Mouse (Mus musculus) forebrain, embryonic 12.5 days (tissue): ENCODE measurements around the gene Trub1. TPM values are rescaled to one million over a fixed set of nuclear protein-coding genes. Genes with fewer than 3 reads are reported as not detected.

ENCODE experiments used
- ATAC-seq: fragments of 200-750 bp; cut with Nextera tagmentation; 2 replicates; pipeline ENCODE4 v1.8.0; 2017; ENCODE audit warnings: moderate TSS enrichment; ENCODE audit not compliant: low FRiP score
- H3K27ac ChIP-seq: fragments of 300-500 bp; sonication (generic); 2 replicates; pipeline ENCODE4 v1.5.1; 2016; ENCODE audit warnings: mild to moderate bottlenecking
- H3K27me3 ChIP-seq: fragments of 300-500 bp; sonication (generic); 2 replicates; pipeline ENCODE4 v1.6.1; 2016; ENCODE audit warnings: mild to moderate bottlenecking
- H3K36me3 ChIP-seq: fragments of 300-500 bp; sonication (generic); replicated peaks from 2 replicates; pipeline ENCODE4 v1.6.1; 2016; ENCODE audit warnings: mild to moderate bottlenecking
- H3K4me1 ChIP-seq: fragments of 300-500 bp; sonication (generic); 2 replicates; pipeline ENCODE4 v1.6.1; 2016
- H3K4me2 ChIP-seq: fragments of 300-500 bp; sonication (generic); 2 replicates; pipeline ENCODE4 v1.6.1; 2016; ENCODE audit warnings: mild to moderate bottlenecking, moderate library complexity
- H3K4me3 ChIP-seq: fragments of 300-500 bp; sonication (generic); replicated peaks from 2 replicates; pipeline ENCODE4 v1.5.1; 2016; ENCODE audit warnings: mild to moderate bottlenecking
- H3K9ac ChIP-seq: fragments of 300-500 bp; sonication (generic); 2 replicates; pipeline ENCODE4 v1.6.1; 2016; ENCODE audit warnings: mild to moderate bottlenecking
- H3K9me3 ChIP-seq: fragments of 300-500 bp; sonication (generic); 2 replicates; pipeline ENCODE4 v1.6.1; 2016
- WGBS: fragments of 180-500 bp; shearing (Covaris S2); methylation state at CpG from one replicate; pipeline ENCODE4 v1.1.7; 2016; 5-methylcytosine and 5-hydroxymethylcytosine counted together
- polyA plus RNA-seq: library from polyadenylated mRNA; unstranded; fragments of >200 nt; fragmentation: Nextera tagmentation; extraction: Ambion mirVana; gene quantifications from 2 replicates; pipeline ENCODE4 v1.2.1, GENCODE M21; 2016

The Trub1 gene
- polyA plus RNA-seq, 1 experiment from 2014 or later: 20.1 TPM

GRCm38 (mm10) chr19:57450849-57451248, 1.9 kb upstream of the Trub1 start:
- no peak for ATAC-seq
- H3K4me2 ChIP-seq: no peak overlapping the region
- no peaks in the 10 kb centered on the region for H3K27me3 ChIP-seq
- H3K36me3 ChIP-seq: no peaks in the 10 kb centered on the region
- peaks cover 13% of the 10 kb centered on the region for H3K4me1 ChIP-seq
- H3K4me3 ChIP-seq: no peak overlapping the region
- no peak overlapping the region for H3K27ac ChIP-seq
- 53% methylated on average over 1 of the region's 1 CpGs for WGBS
- no peak overlapping the region for H3K9ac ChIP-seq
- H3K9me3 ChIP-seq: no peaks in the 10 kb centered on the region

GRCm38 (mm10) chr19:57451762-57452161, 950 bp upstream of the Trub1 start:
- peaks cover 13% of the 10 kb centered on the region for H3K4me1 ChIP-seq
- no peaks in the 10 kb centered on the region for H3K36me3 ChIP-seq
- no peak overlapping the region for H3K9ac ChIP-seq
- no peak for ATAC-seq
- WGBS: 58% methylated on average over 4 of the region's 4 CpGs
- no peaks in the 10 kb centered on the region for H3K27me3 ChIP-seq
- no peak overlapping the region for H3K27ac ChIP-seq
- H3K9me3 ChIP-seq: 0 out of 2 replicates have a peak, but pooled peaks cover 2% of the 10 kb centered on the region
- no peak overlapping the region for H3K4me2 ChIP-seq
- H3K4me3 ChIP-seq: no peak overlapping the region

- peak overlapping the region; percentile 66 for H3K4me2 ChIP-seq
- H3K9me3 ChIP-seq: 0 out of 2 replicates have a peak, but pooled peaks cover 4% of the 10 kb centered on the region
- H3K4me3 ChIP-seq: peak overlapping the region; percentile 70
- peaks cover 13% of the 10 kb centered on the region for H3K4me1 ChIP-seq
- no peak overlapping the region for H3K27ac ChIP-seq
- H3K36me3 ChIP-seq: 0 out of 2 replicates have a peak, but pooled peaks cover 2% of the 10 kb centered on the region
- WGBS: 9% methylated on average over 6 of the region's 6 CpGs
- no peaks in the 10 kb centered on the region for H3K27me3 ChIP-seq
- peak overlapping the region; percentile 67 for H3K9ac ChIP-seq
- no peak for ATAC-seq
Observed at GRCm38 (mm10) chr19:57453218-57453600, 497 bp downstream of the Trub1 start.

GRCm38 (mm10) chr19:57455286-57455960, 2.7 kb downstream of the Trub1 start:
- ATAC-seq: no peak
- no peak overlapping the region for H3K4me3 ChIP-seq
- 0 out of 2 replicates have a peak, but pooled peaks cover 4% of the 10 kb centered on the region for H3K9me3 ChIP-seq
- no peak overlapping the region for H3K9ac ChIP-seq
- no peak overlapping the region for H3K4me2 ChIP-seq
- no peaks in the 10 kb centered on the region for H3K27me3 ChIP-seq
- 95% methylated on average over 25 of the region's 25 CpGs for WGBS
- H3K27ac ChIP-seq: no peak overlapping the region
- peaks cover 13% of the 10 kb centered on the region for H3K4me1 ChIP-seq
- peaks cover 13% of the 10 kb centered on the region for H3K36me3 ChIP-seq

- Histone ChIP-seq H3K4me1 (peaks cover 13% of the 10 kb centered on the region), H3K27me3 (no peaks in the 10 kb centered on the region), H3K9me3 (0 out of 2 replicates have a peak, but pooled peaks cover 4% of the 10 kb centered on the region), H3K9ac (no peak overlapping the region), H3K4me3 (no peak overlapping the region), H3K27ac (no peak overlapping the region), H3K36me3 (peaks cover 13% of the 10 kb centered on the region), H3K4me2 (no peak overlapping the region)
- 77% methylated on average over 2 of the region's 2 CpGs for WGBS
- ATAC-seq: no peak
Observed at GRCm38 (mm10) chr19:57457075-57457474, 4.4 kb downstream of the Trub1 start.

- H3K4me2 ChIP-seq: no peak overlapping the region
- 33% methylated on average over 8 of the region's 8 CpGs for WGBS
- peak overlapping the region; percentile 56; the same call in 1 of the 2 replicates for H3K27ac ChIP-seq
- no peaks in the 10 kb centered on the region for H3K27me3 ChIP-seq
- H3K36me3 ChIP-seq: peaks cover 13% of the 10 kb centered on the region
- no peaks in the 10 kb centered on the region for H3K4me1 ChIP-seq
- no peak overlapping the region for H3K4me3 ChIP-seq
- no peak overlapping the region for H3K9ac ChIP-seq
- no peaks in the 10 kb centered on the region for H3K9me3 ChIP-seq
- no peak for ATAC-seq
Observed at GRCm38 (mm10) chr19:57463741-57464140, 11.0 kb downstream of the Trub1 start.

GRCm38 (mm10) chr19:57465742-57466141, 13.0 kb downstream of the Trub1 start:
- H3K9ac ChIP-seq: no peak overlapping the region
- H3K36me3 ChIP-seq: peaks cover 17% of the 10 kb centered on the region
- H3K9me3 ChIP-seq: no peaks in the 10 kb centered on the region
- no peak overlapping the region for H3K4me3 ChIP-seq
- no peak overlapping the region for H3K27ac ChIP-seq
- H3K27me3 ChIP-seq: no peaks in the 10 kb centered on the region
- WGBS: 92% methylated on average over 7 of the region's 7 CpGs
- H3K4me1 ChIP-seq: no peaks in the 10 kb centered on the region
- H3K4me2 ChIP-seq: no peak overlapping the region
- ATAC-seq: no peak

- no peak overlapping the region for H3K9ac ChIP-seq
- peaks cover 17% of the 10 kb centered on the region for H3K36me3 ChIP-seq
- no peaks in the 10 kb centered on the region for H3K9me3 ChIP-seq
- no peak overlapping the region for H3K4me2 ChIP-seq
- 88% methylated on average over 12 of the region's 12 CpGs for WGBS
- ATAC-seq: no peak
- no peak overlapping the region for H3K4me3 ChIP-seq
- H3K4me1 ChIP-seq: peaks cover 11% of the 10 kb centered on the region
- no peaks in the 10 kb centered on the region for H3K27me3 ChIP-seq
- H3K27ac ChIP-seq: no peak overlapping the region
Observed at GRCm38 (mm10) chr19:57471033-57471432, 18.3 kb downstream of the Trub1 start.

GRCm38 (mm10) chr19:57472169-57472568, 19.5 kb downstream of the Trub1 start:
- ATAC-seq: no peak
- WGBS: 72% methylated on average over 15 of the region's 15 CpGs
- Histone ChIP-seq H3K36me3 (peaks cover 14% of the 10 kb centered on the region), H3K4me2 (no peak overlapping the region), H3K27me3 (no peaks in the 10 kb centered on the region), H3K4me1 (peaks cover 11% of the 10 kb centered on the region), H3K4me3 (no peak overlapping the region), H3K9me3 (no peaks in the 10 kb centered on the region), H3K9ac (no peak overlapping the region), H3K27ac (no peak overlapping the region)

- Histone ChIP-seq H3K36me3 (peaks cover 12% of the 10 kb centered on the region), H3K4me3 (no peak overlapping the region), H3K4me1 (peaks cover 11% of the 10 kb centered on the region), H3K27ac (no peak overlapping the region), H3K9ac (no peak overlapping the region), H3K9me3 (no peaks in the 10 kb centered on the region), H3K4me2 (no peak overlapping the region), H3K27me3 (no peaks in the 10 kb centered on the region)
- ATAC-seq: peak; percentile 33; the same call in 1 of the 2 replicates
- 60% methylated on average over 16 of the region's 16 CpGs for whole genome bisulfite sequencing
Observed at GRCm38 (mm10) chr19:57473301-57473700, 20.6 kb downstream of the Trub1 start.

GRCm38 (mm10) chr19:57475298-57475697, 22.6 kb downstream of the Trub1 start:
- Histone ChIP-seq H3K4me3 (no peak overlapping the region), H3K27ac (no peak overlapping the region), H3K4me1 (peaks cover 20% of the 10 kb centered on the region), H3K9ac (no peak overlapping the region), H3K9me3 (no peaks in the 10 kb centered on the region), H3K4me2 (no peak overlapping the region), H3K27me3 (no peaks in the 10 kb centered on the region), H3K36me3 (no peaks in the 10 kb centered on the region)
- no peak for ATAC-seq
- WGBS: 88% methylated on average over 4 of the region's 4 CpGs

- WGBS: 75% methylated on average over 8 of the region's 8 CpGs
- no peak for ATAC-seq
- Histone ChIP-seq H3K4me3 (no peak overlapping the region), H3K4me2 (no peak overlapping the region), H3K4me1 (peaks cover 20% of the 10 kb centered on the region), H3K27ac (no peak overlapping the region), H3K9me3 (no peaks in the 10 kb centered on the region), H3K36me3 (no peaks in the 10 kb centered on the region), H3K27me3 (no peaks in the 10 kb centered on the region), H3K9ac (no peak overlapping the region)
Observed at GRCm38 (mm10) chr19:57477310-57477709, 24.6 kb downstream of the Trub1 start.

- Histone ChIP-seq H3K4me3 (no peak overlapping the region), H3K9ac (no peak overlapping the region), H3K27me3 (no peaks in the 10 kb centered on the region), H3K36me3 (no peaks in the 10 kb centered on the region), H3K4me1 (peaks cover 14% of the 10 kb centered on the region), H3K9me3 (no peaks in the 10 kb centered on the region), H3K4me2 (no peak overlapping the region), H3K27ac (no peak overlapping the region)
- 87% methylated on average over 11 of the region's 11 CpGs for WGBS
- no peak for ATAC-seq
Observed at GRCm38 (mm10) chr19:57478056-57478455, 25.3 kb downstream of the Trub1 start.
